Mouse (Mus musculus): ENCODE measurements around the gene Fam234b.

The Fam234b gene

GRCm38 (mm10) chr6:135230586-135230985, 32.8 kb downstream of the Fam234b start:
- no peak for DNase-seq

- no peak for DNase-seq
Observed at GRCm38 (mm10) chr6:135232443-135233182, 34.8 kb downstream of the Fam234b start.

GRCm38 (mm10) chr6:135235742-135236141, 38.0 kb downstream of the Fam234b start:
- DNase-seq = no peak

GRCm38 (mm10) chr6:135236576-135236975, 38.8 kb downstream of the Fam234b start:
- no peak for DNase-seq

GRCm38 (mm10) chr6:135237326-135237725, 39.5 kb downstream of the Fam234b start:
- no peak for DNase-seq

GRCm38 (mm10) chr6:135238211-135238610, 40.4 kb downstream of the Fam234b start:
- no peak for DNase-seq

- DNase-seq = no peak
Observed at GRCm38 (mm10) chr6:135240361-135240760, 42.6 kb downstream of the Fam234b start.

- DNase-seq = no peak
Observed at GRCm38 (mm10) chr6:135245586-135245985, 47.8 kb downstream of the Fam234b start.

- no peak for DNase-seq
Observed at GRCm38 (mm10) chr6:135247861-135248260, 50.1 kb downstream of the Fam234b start.

- DNase-seq = peak; percentile 29 to 50
Observed at GRCm38 (mm10) chr6:135249846-135250531, 52.2 kb downstream of the Fam234b start.

- DNase-seq = no peak
Observed at GRCm38 (mm10) chr6:135250926-135251699, 53.3 kb downstream of the Fam234b start.

GRCm38 (mm10) chr6:135251849-135252727, 54.3 kb downstream of the Fam234b start:
- no peak for DNase-seq

GRCm38 (mm10) chr6:135252728-135253077, 54.9 kb downstream of the Fam234b start:
- peak; percentile 7 to 42 for DNase-seq

GRCm38 (mm10) chr6:135254153-135254552, 56.4 kb downstream of the Fam234b start, which contains the start of gene Gsg1:
Gene Gsg1, minus strand, starts transcription at chr6:135254351.
- DNase-seq = no peak

- no peak for DNase-seq
Observed at GRCm38 (mm10) chr6:135260435-135260834, 62.7 kb downstream of the Fam234b start.

GRCm38 (mm10) chr6:135261124-135261523, 63.3 kb downstream of the Fam234b start:
- DNase-seq = no peak

- no peak for DNase-seq
Observed at GRCm38 (mm10) chr6:135262565-135262964, 64.8 kb downstream of the Fam234b start.

GRCm38 (mm10) chr6:135264136-135264535, 66.4 kb downstream of the Fam234b start:
- DNase-seq = no peak

GRCm38 (mm10) chr6:135266056-135266455, 68.3 kb downstream of the Fam234b start:
- DNase-seq = no peak

GRCm38 (mm10) chr6:135267221-135267620, 69.4 kb downstream of the Fam234b start:
- DNase-seq = no peak

GRCm38 (mm10) chr6:135268392-135268791, 70.6 kb downstream of the Fam234b start:
- DNase-seq = no peak

GRCm38 (mm10) chr6:135269626-135270025, 71.8 kb downstream of the Fam234b start:
- no peak for DNase-seq

All from cerebellum, postnatal 36 days (tissue).